Mouse (Mus musculus) liver, postnatal 0 days (tissue): ENCODE results near the gene Osbpl3.

Experiments used
- CTCF ChIP-seq: sonication (generic); IDR thresholded peaks from 2 replicates; pipeline ENCODE4 v1.5.1; 2016; ENCODE audit warnings: antibody characterized with exemption, low read depth
- EP300 ChIP-seq: IDR thresholded peaks from 2 replicates; pipeline ENCODE4 v1.6.1; 2016; ENCODE audit warnings: antibody characterized with exemption, low read depth, mild to moderate bottlenecking

- no peak for TF ChIP-seq CTCF
- no peak for TF ChIP-seq EP300
Measured at GRCm38 (mm10) chr6:50387629-50388028, 68.4 kb downstream of the Osbpl3 start.
